Mouse (Mus musculus): ENCODE measurements at regions not wholly inside any gene's neighbourhood (a gene's known extent, or its start where the extent isn't known, plus 50 kb on each side); places are given as distances from the start of the nearest gene placed in this dataset.

GRCm38 (mm10) chr6:84392752-84393511, 200.8 kb downstream of the Cyp26b1 start:
- no peak overlapping the region for H3K27ac ChIP-seq (ENCODE audit: low read depth, low read length)
- H3K36me3 ChIP-seq (ENCODE audit: control insufficient read depth, insufficient read depth, low read length), result no peaks in the 10 kb centered on the region
- H3K27me3 ChIP-seq (ENCODE audit: control insufficient read depth, insufficient read depth, low read length), result no peaks in the 10 kb centered on the region
- H3K9ac ChIP-seq (ENCODE audit: low read length), result no peak overlapping the region
- no peaks in the 10 kb centered on the region for H3K9me3 ChIP-seq (ENCODE audit: control insufficient read depth, low read length)
- H3K4me1 ChIP-seq (ENCODE audit: control insufficient read depth, insufficient read depth, low read length), result no peaks in the 10 kb centered on the region
- no peak for ATAC-seq (ENCODE audit: insufficient read depth, low FRiP score, low TSS enrichment)
- DNase-seq (ENCODE audit: low spot score), result no peak
- 91% methylated on average over 14 of the region's 14 CpGs for WGBS
- no peak overlapping the region for H3K4me3 ChIP-seq (ENCODE audit: low read depth, low read length)
- H3K4me2 ChIP-seq (ENCODE audit: low read depth), result no peak overlapping the region

GRCm38 (mm10) chr6:84391016-84391415, 202.7 kb downstream of the Cyp26b1 start:
- no peak overlapping the region for H3K4me2 ChIP-seq (ENCODE audit: low read depth)
- no peak overlapping the region for H3K9ac ChIP-seq (ENCODE audit: low read length)
- H3K27me3 ChIP-seq (ENCODE audit: control insufficient read depth, insufficient read depth, low read length), result no peaks in the 10 kb centered on the region
- DNase-seq (ENCODE audit: low spot score) (no peak), ATAC-seq (ENCODE audit: insufficient read depth, low FRiP score, low TSS enrichment) (no peak)
- no peak overlapping the region for H3K4me3 ChIP-seq (ENCODE audit: low read depth, low read length)
- H3K27ac ChIP-seq (ENCODE audit: low read depth, low read length), result no peak overlapping the region
- no peaks in the 10 kb centered on the region for H3K4me1 ChIP-seq (ENCODE audit: control insufficient read depth, insufficient read depth, low read length)
- H3K9me3 ChIP-seq (ENCODE audit: control insufficient read depth, low read length), result no peaks in the 10 kb centered on the region
- no peaks in the 10 kb centered on the region for H3K36me3 ChIP-seq (ENCODE audit: control insufficient read depth, insufficient read depth, low read length)
- 96% methylated on average over 3 of the region's 3 CpGs for WGBS

- Histone ChIP-seq H3K4me3 (ENCODE audit: low read depth, low read length) (no peak overlapping the region), H3K9ac (ENCODE audit: low read length) (no peak overlapping the region), H3K9me3 (ENCODE audit: control insufficient read depth, low read length) (no peaks in the 10 kb centered on the region), H3K4me2 (ENCODE audit: low read depth) (no peak overlapping the region), H3K4me1 (ENCODE audit: control insufficient read depth, insufficient read depth, low read length) (no peaks in the 10 kb centered on the region), H3K27ac (ENCODE audit: low read depth, low read length) (no peak overlapping the region), H3K27me3 (ENCODE audit: control insufficient read depth, insufficient read depth, low read length) (no peaks in the 10 kb centered on the region), H3K36me3 (ENCODE audit: control insufficient read depth, insufficient read depth, low read length) (no peaks in the 10 kb centered on the region)
- no peak for ATAC-seq (ENCODE audit: insufficient read depth, low FRiP score, low TSS enrichment)
- 35% methylated on average over 10 of the region's 10 CpGs for WGBS
- no peak for DNase-seq (ENCODE audit: low spot score)
Measured at GRCm38 (mm10) chr6:84385696-84386095, 208.0 kb downstream of the Cyp26b1 start.

- WGBS, result 80% methylated on average over 3 of the region's 3 CpGs
- Histone ChIP-seq H3K27ac (ENCODE audit: low read depth, low read length) (no peak overlapping the region), H3K27me3 (ENCODE audit: control insufficient read depth, insufficient read depth, low read length) (no peaks in the 10 kb centered on the region), H3K4me2 (ENCODE audit: low read depth) (no peak overlapping the region), H3K9me3 (ENCODE audit: control insufficient read depth, low read length) (no peaks in the 10 kb centered on the region), H3K4me3 (ENCODE audit: low read depth, low read length) (no peak overlapping the region), H3K4me1 (ENCODE audit: control insufficient read depth, insufficient read depth, low read length) (no peaks in the 10 kb centered on the region), H3K9ac (ENCODE audit: low read length) (no peak overlapping the region), H3K36me3 (ENCODE audit: control insufficient read depth, insufficient read depth, low read length) (no peaks in the 10 kb centered on the region)
- DNase-seq (ENCODE audit: low spot score) (no peak), ATAC-seq (ENCODE audit: insufficient read depth, low FRiP score, low TSS enrichment) (no peak)
Measured at GRCm38 (mm10) chr6:84383718-84384117, 210.0 kb downstream of the Cyp26b1 start.

GRCm38 (mm10) chr6:84383141-84383540, 210.6 kb downstream of the Cyp26b1 start:
- DNase-seq (ENCODE audit: low spot score) (no peak), ATAC-seq (ENCODE audit: insufficient read depth, low FRiP score, low TSS enrichment) (no peak)
- no peaks in the 10 kb centered on the region for H3K27me3 ChIP-seq (ENCODE audit: control insufficient read depth, insufficient read depth, low read length)
- no peaks in the 10 kb centered on the region for H3K36me3 ChIP-seq (ENCODE audit: control insufficient read depth, insufficient read depth, low read length)
- no peak overlapping the region for H3K4me2 ChIP-seq (ENCODE audit: low read depth)
- no peaks in the 10 kb centered on the region for H3K4me1 ChIP-seq (ENCODE audit: control insufficient read depth, insufficient read depth, low read length)
- H3K4me3 ChIP-seq (ENCODE audit: low read depth, low read length), result no peak overlapping the region
- no peaks in the 10 kb centered on the region for H3K9me3 ChIP-seq (ENCODE audit: control insufficient read depth, low read length)
- H3K9ac ChIP-seq (ENCODE audit: low read length), result no peak overlapping the region
- H3K27ac ChIP-seq (ENCODE audit: low read depth, low read length), result no peak overlapping the region
- 86% methylated on average over 3 of the region's 3 CpGs for WGBS

GRCm38 (mm10) chr6:84381571-84381970, 212.1 kb downstream of the Cyp26b1 start:
- no peaks in the 10 kb centered on the region for H3K27me3 ChIP-seq (ENCODE audit: control insufficient read depth, insufficient read depth, low read length)
- WGBS, result 73% methylated on average over 10 of the region's 10 CpGs
- H3K4me1 ChIP-seq (ENCODE audit: control insufficient read depth, insufficient read depth, low read length), result no peaks in the 10 kb centered on the region
- no peak overlapping the region for H3K4me3 ChIP-seq (ENCODE audit: low read depth, low read length)
- H3K27ac ChIP-seq (ENCODE audit: low read depth, low read length), result no peak overlapping the region
- no peaks in the 10 kb centered on the region for H3K9me3 ChIP-seq (ENCODE audit: control insufficient read depth, low read length)
- H3K9ac ChIP-seq (ENCODE audit: low read length), result no peak overlapping the region
- DNase-seq (ENCODE audit: low spot score), result no peak
- no peaks in the 10 kb centered on the region for H3K36me3 ChIP-seq (ENCODE audit: control insufficient read depth, insufficient read depth, low read length)
- no peak overlapping the region for H3K4me2 ChIP-seq (ENCODE audit: low read depth)
- ATAC-seq (ENCODE audit: insufficient read depth, low FRiP score, low TSS enrichment), result no peak

GRCm38 (mm10) chr6:84376666-84377065, 217.0 kb downstream of the Cyp26b1 start:
- Histone ChIP-seq H3K27me3 (ENCODE audit: control insufficient read depth, insufficient read depth, low read length) (no peaks in the 10 kb centered on the region), H3K4me1 (ENCODE audit: control insufficient read depth, insufficient read depth, low read length) (no peaks in the 10 kb centered on the region), H3K4me2 (ENCODE audit: low read depth) (no peak overlapping the region), H3K27ac (ENCODE audit: low read depth, low read length) (no peak overlapping the region), H3K4me3 (ENCODE audit: low read depth, low read length) (no peak overlapping the region), H3K9ac (ENCODE audit: low read length) (no peak overlapping the region), H3K9me3 (ENCODE audit: control insufficient read depth, low read length) (no peaks in the 10 kb centered on the region), H3K36me3 (ENCODE audit: control insufficient read depth, insufficient read depth, low read length) (no peaks in the 10 kb centered on the region)
- 80% methylated on average over 11 of the region's 11 CpGs for WGBS
- ATAC-seq (ENCODE audit: insufficient read depth, low FRiP score, low TSS enrichment), result no peak
- no peak for DNase-seq (ENCODE audit: low spot score)

- H3K4me2 ChIP-seq (ENCODE audit: low read depth), result no peak overlapping the region
- H3K9ac ChIP-seq (ENCODE audit: low read length), result no peak overlapping the region
- no peaks in the 10 kb centered on the region for H3K27me3 ChIP-seq (ENCODE audit: control insufficient read depth, insufficient read depth, low read length)
- no peak overlapping the region for H3K4me3 ChIP-seq (ENCODE audit: low read depth, low read length)
- no peak overlapping the region for H3K27ac ChIP-seq (ENCODE audit: low read depth, low read length)
- peak; percentile 60 for DNase-seq (ENCODE audit: low spot score)
- H3K4me1 ChIP-seq (ENCODE audit: control insufficient read depth, insufficient read depth, low read length), result no peaks in the 10 kb centered on the region
- H3K9me3 ChIP-seq (ENCODE audit: control insufficient read depth, low read length), result no peaks in the 10 kb centered on the region
- WGBS, result 30% methylated on average over 8 of the region's 8 CpGs
- H3K36me3 ChIP-seq (ENCODE audit: control insufficient read depth, insufficient read depth, low read length), result no peaks in the 10 kb centered on the region
- ATAC-seq (ENCODE audit: insufficient read depth, low FRiP score, low TSS enrichment), result no peak
Measured at GRCm38 (mm10) chr6:84375498-84375897, 218.2 kb downstream of the Cyp26b1 start.

- 53% methylated on average over 6 of the region's 6 CpGs for WGBS
Measured at GRCm38 (mm10) chr6:84366365-84366764, 227.3 kb downstream of the Cyp26b1 start.

More at GRCm38 (mm10) chr6:84366365-84366764, 227.3 kb downstream of the Cyp26b1 start:
- H3K4me2 ChIP-seq (ENCODE audit: low read depth), result no peak overlapping the region
- ATAC-seq (ENCODE audit: insufficient read depth, low FRiP score, low TSS enrichment) (no peak), DNase-seq (ENCODE audit: low spot score) (no peak)
- H3K9me3 ChIP-seq (ENCODE audit: control insufficient read depth, low read length), result no peaks in the 10 kb centered on the region
- no peak overlapping the region for H3K9ac ChIP-seq (ENCODE audit: low read length)
- no peaks in the 10 kb centered on the region for H3K4me1 ChIP-seq (ENCODE audit: control insufficient read depth, insufficient read depth, low read length)
- H3K4me3 ChIP-seq (ENCODE audit: low read depth, low read length), result no peak overlapping the region
- H3K27ac ChIP-seq (ENCODE audit: low read depth, low read length), result no peak overlapping the region
- no peaks in the 10 kb centered on the region for H3K36me3 ChIP-seq (ENCODE audit: control insufficient read depth, insufficient read depth, low read length)
- H3K27me3 ChIP-seq (ENCODE audit: control insufficient read depth, insufficient read depth, low read length), result no peaks in the 10 kb centered on the region
